9 mouse cellular contexts compared by ENCODE assay signal in the genomic region with DNA sequence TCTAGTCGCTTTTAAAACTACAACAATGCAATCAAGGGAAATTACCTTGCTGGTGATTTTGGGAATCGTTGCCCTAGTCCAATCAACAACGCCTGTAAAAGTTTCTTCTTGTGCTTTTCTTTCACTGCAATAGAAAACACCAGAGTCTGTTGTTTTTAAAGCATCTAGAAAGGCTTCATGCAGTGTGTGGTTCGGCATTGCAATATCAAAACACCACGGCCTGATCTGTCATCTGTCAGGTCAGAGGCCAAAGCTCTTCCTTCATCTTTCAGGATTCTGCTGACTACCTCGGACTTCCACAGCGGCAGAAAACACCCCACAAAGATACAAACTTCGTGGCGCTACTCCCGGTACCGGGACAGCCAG. TPM values are rescaled to one million over a fixed set of nuclear protein-coding genes. Genes with fewer than 3 reads are reported as not detected.
DNase-seq lines count a peak whose midpoint lies in the region; ATAC-seq lines count a peak whose summit lies in the region.
"Had no signal": no experiment of that assay in that cellular context is flagged by ENCODE, and none has a peak within 500 bp of the region (broad histone marks: within the 10 kb centered on the region; RNA-seq: fewer than 3 reads in every experiment).

No protein-coding gene starts in this region.

- peak overlapping the region; percentile 98 for H3K27ac ChIP-seq in heart, embryonic 13.5 days (replicated peaks)
- peak overlapping the region; percentile 96 for H3K27ac ChIP-seq in heart, embryonic 16.5 days (ENCODE audit: low read length)
- peak overlapping the region; percentile 96 for H3K27ac ChIP-seq in midbrain, embryonic 10.5 days (replicated peaks)

- H3K4me2 ChIP-seq in heart, embryonic 13.5 days, result peak overlapping the region; percentile 93
- peak overlapping the region; percentile 92 for H3K4me2 ChIP-seq in heart, embryonic 16.5 days (ENCODE audit: low read depth, low read length)

- H3K27me3 ChIP-seq in heart, embryonic 13.5 days (replicated peaks), result no peaks in the 10 kb centered on the region
- no peaks in the 10 kb centered on the region for H3K27me3 ChIP-seq in heart, embryonic 16.5 days (ENCODE audit: control insufficient read depth, insufficient read depth, low read length)
- no peaks in the 10 kb centered on the region for H3K27me3 ChIP-seq in midbrain, embryonic 10.5 days (ENCODE audit: low read depth, poor library complexity, severe bottlenecking)
- H3K27me3 ChIP-seq: Patski had no signal

- H3K36me3 ChIP-seq in heart, embryonic 13.5 days, result no peaks in the 10 kb centered on the region
- H3K36me3 ChIP-seq in heart, embryonic 16.5 days (ENCODE audit: control insufficient read depth, insufficient read depth), result no peaks in the 10 kb centered on the region
- H3K36me3 ChIP-seq in midbrain, embryonic 10.5 days, result no peaks in the 10 kb centered on the region

- no peaks in the 10 kb centered on the region for H3K9me3 ChIP-seq in heart, embryonic 13.5 days
- H3K9me3 ChIP-seq in heart, embryonic 16.5 days (replicated peaks; ENCODE audit: control insufficient read depth, low read length), result no peaks in the 10 kb centered on the region
- no peaks in the 10 kb centered on the region for H3K9me3 ChIP-seq in midbrain, embryonic 10.5 days (replicated peaks)

- peak overlapping the region; percentile 93 for H3K4me3 ChIP-seq in heart, embryonic 13.5 days
- peak overlapping the region; percentile 73 for H3K4me3 ChIP-seq in heart, embryonic 16.5 days (ENCODE audit: low read length)
- H3K4me3 ChIP-seq in midbrain, embryonic 10.5 days, result peak overlapping the region; percentile 94

- 7% methylated on average over 11 of the region's 11 CpGs for WGBS in heart, embryonic 13.5 days
- WGBS in heart, embryonic 16.5 days, result 5% methylated on average over 11 of the region's 11 CpGs
- 7% methylated on average over 11 of the region's 11 CpGs for WGBS in midbrain, embryonic 10.5 days

- no peak for DNase-seq in heart, postnatal 25 days (ENCODE audit: low spot score)
- peak; percentile 16 for DNase-seq in ES-CJ7 (ENCODE audit: low read depth, low spot score)
- no peak for DNase-seq in midbrain, embryonic 10.5 days (ENCODE audit: low spot score)
- no peak for DNase-seq in adrenal gland, adult 2 months
- no peak for DNase-seq in adrenal gland, postnatal 25 days
- DNase-seq in urinary bladder, postnatal 36 days (ENCODE audit: low spot score in 2 of 2), result no peak

- peaks cover 19% of the 10 kb centered on the region for H3K4me1 ChIP-seq in heart, embryonic 13.5 days
- peaks cover 9% of the 10 kb centered on the region for H3K4me1 ChIP-seq in heart, embryonic 16.5 days (ENCODE audit: control insufficient read depth, insufficient read depth, low read length)
- H3K4me1 ChIP-seq in midbrain, embryonic 10.5 days, result peaks cover 31% of the 10 kb centered on the region

- peak overlapping the region; percentile 98 for H3K9ac ChIP-seq in heart, embryonic 13.5 days
- peak overlapping the region; percentile 85 for H3K9ac ChIP-seq in heart, embryonic 16.5 days (ENCODE audit: low read length)

- intact Hi-C loops in heart, postnatal 25 days (cut with DNase I), result loop anchor here (2.0 to 10.0 kb wide), 3 partner anchors 229 to 429 kb away; partner anchors contain the start of gene Cep135

- ATAC-seq in heart, embryonic 13.5 days (ENCODE audit: extremely low read depth, insufficient number of reproducible peaks, low FRiP score, low TSS enrichment), result no peak
- no peak for ATAC-seq in heart, embryonic 16.5 days (replicated peaks; ENCODE audit: extremely low read depth, insufficient read depth, low FRiP score)

RNA-seq across cellular contexts. Expression of gene Clock, which starts 1.2 kb away (rescaled TPM):
- 8.3 and 8.4 TPM in 2 replicates for polyA plus RNA-seq in heart, embryonic 13.5 days (2015; fragmentation: Nextera tagmentation; extraction: Ambion mirVana)
- 10 to 100 TPM; 27.2 to 34.1 TPM for total RNA-seq in heart, postnatal 25 days (2021)
- 9.7 and 9.8 TPM in 2 replicates for polyA plus RNA-seq in heart, embryonic 16.5 days (2015; fragmentation: Nextera tagmentation; extraction: Ambion mirVana)
- 10.9 and 12.1 TPM in 2 replicates for polyA plus RNA-seq in midbrain, embryonic 10.5 days (2016; fragmentation: Nextera tagmentation; extraction: Ambion mirVana)
- total RNA-seq in adrenal gland, adult 2 months (2021), result 10 to 100 TPM; 38.9 to 62.9 TPM
- polyA plus RNA-seq in adrenal gland, adult 2 months (2012; rRNA removed), result 10.6 and 10.9 TPM in 2 replicates
- total RNA-seq in adrenal gland, postnatal 25 days (2021), result 36.0 and 47.6 TPM in 2 replicates

RNA-seq across cellular contexts. Expression of gene Pdcl2, which starts 27.6 kb away (rescaled TPM):
- polyA plus RNA-seq in heart, embryonic 13.5 days (2015; fragmentation: Nextera tagmentation; extraction: Ambion mirVana), result not detected in 2 replicates
- not detected for total RNA-seq in heart, postnatal 25 days (2021)
- polyA plus RNA-seq in heart, embryonic 16.5 days (2015; fragmentation: Nextera tagmentation; extraction: Ambion mirVana), result not detected in 2 replicates
- not detected in 2 replicates for polyA plus RNA-seq in midbrain, embryonic 10.5 days (2016; fragmentation: Nextera tagmentation; extraction: Ambion mirVana)
- not detected for total RNA-seq in adrenal gland, adult 2 months (2021)
- polyA plus RNA-seq in adrenal gland, adult 2 months (2012; rRNA removed), result not detected in 2 replicates
- total RNA-seq in adrenal gland, postnatal 25 days (2021), result not detected in 2 replicates
- polyA plus RNA-seq: Patski had no signal
